Mouse (Mus musculus) hindbrain, embryonic 12.5 days (tissue): ENCODE results near the gene Bcl7a. TPM values are rescaled to one million over a fixed set of nuclear protein-coding genes. Genes with fewer than 3 reads are reported as not detected.

Source experiments
- ATAC-seq: fragments of 200-750 bp; cut with Nextera tagmentation; 2 replicates; pipeline ENCODE4 v1.8.0; 2017; ENCODE audit warnings: moderate TSS enrichment; ENCODE audit not compliant: low FRiP score
- H3K27ac ChIP-seq: fragments of 300-500 bp; sonication (generic); 2 replicates; pipeline ENCODE4 v1.5.1; 2016; ENCODE audit warnings: mild to moderate bottlenecking
- H3K27me3 ChIP-seq: fragments of 300-500 bp; sonication (generic); 2 replicates; pipeline ENCODE4 v1.6.1; 2016; ENCODE audit warnings: mild to moderate bottlenecking
- H3K36me3 ChIP-seq: fragments of 300-500 bp; sonication (generic); 2 replicates; pipeline ENCODE4 v1.6.1; 2016; ENCODE audit warnings: mild to moderate bottlenecking
- H3K4me1 ChIP-seq: fragments of 300-500 bp; sonication (generic); 2 replicates; pipeline ENCODE4 v1.6.1; 2016
- H3K4me2 ChIP-seq: fragments of 300-500 bp; sonication (generic); replicated peaks from 2 replicates; pipeline ENCODE4 v1.6.1; 2016; ENCODE audit warnings: mild to moderate bottlenecking
- H3K4me3 ChIP-seq: fragments of 300-500 bp; sonication (generic); 2 replicates; pipeline ENCODE4 v1.5.1; 2016; ENCODE audit warnings: mild to moderate bottlenecking
- H3K9ac ChIP-seq: fragments of 300-500 bp; sonication (generic); 2 replicates; pipeline ENCODE4 v1.6.1; 2016; ENCODE audit warnings: mild to moderate bottlenecking, moderate library complexity
- H3K9me3 ChIP-seq: fragments of 300-500 bp; sonication (generic); replicated peaks from 2 replicates; pipeline ENCODE4 v1.6.1; 2016; ENCODE audit warnings: mild to moderate bottlenecking
- WGBS: fragments of 180-500 bp; shearing (Covaris S2); methylation state at CpG from one replicate; pipeline ENCODE4 v1.1.7; 2016; 5-methylcytosine and 5-hydroxymethylcytosine counted together
- polyA plus RNA-seq: library from polyadenylated mRNA; unstranded; fragments of >200 nt; fragmentation: Nextera tagmentation; extraction: Ambion mirVana; gene quantifications from 2 replicates; pipeline ENCODE4 v1.2.1, GENCODE M21; 2016

Gene Bcl7a
- polyA plus RNA-seq, 1 experiment from 2014 or later, result 56.6 TPM

- no peak overlapping the region for H3K9ac ChIP-seq
- H3K4me2 ChIP-seq, result no peak overlapping the region
- H3K4me3 ChIP-seq, result no peak overlapping the region
- no peak overlapping the region for H3K27ac ChIP-seq
- H3K4me1 ChIP-seq, result peaks cover 25% of the 10 kb centered on the region
- peaks cover 5% of the 10 kb centered on the region; the same call in 1 of the 2 replicates for H3K36me3 ChIP-seq
- whole genome bisulfite sequencing, result 91% methylated on average over 4 of the region's 4 CpGs
- H3K27me3 ChIP-seq, result no peaks in the 10 kb centered on the region
- ATAC-seq, result no peak
- no peaks in the 10 kb centered on the region for H3K9me3 ChIP-seq
Observed at GRCm38 (mm10) chr5:123412193-123412592, 68.6 kb downstream of the Bcl7a start.

GRCm38 (mm10) chr5:123413866-123414363 lies 70.3 kb downstream of the Bcl7a start:
- Histone ChIP-seq H3K4me2 (no peak overlapping the region), H3K36me3 (peaks cover 5% of the 10 kb centered on the region; the same call in 1 of the 2 replicates), H3K4me3 (no peak overlapping the region), H3K27me3 (no peaks in the 10 kb centered on the region), H3K27ac (no peak overlapping the region), H3K9me3 (no peaks in the 10 kb centered on the region), H3K4me1 (peaks cover 18% of the 10 kb centered on the region), H3K9ac (no peak overlapping the region)
- WGBS, result 92% methylated on average over 2 of the region's 2 CpGs
- no peak for ATAC-seq

DNA sequence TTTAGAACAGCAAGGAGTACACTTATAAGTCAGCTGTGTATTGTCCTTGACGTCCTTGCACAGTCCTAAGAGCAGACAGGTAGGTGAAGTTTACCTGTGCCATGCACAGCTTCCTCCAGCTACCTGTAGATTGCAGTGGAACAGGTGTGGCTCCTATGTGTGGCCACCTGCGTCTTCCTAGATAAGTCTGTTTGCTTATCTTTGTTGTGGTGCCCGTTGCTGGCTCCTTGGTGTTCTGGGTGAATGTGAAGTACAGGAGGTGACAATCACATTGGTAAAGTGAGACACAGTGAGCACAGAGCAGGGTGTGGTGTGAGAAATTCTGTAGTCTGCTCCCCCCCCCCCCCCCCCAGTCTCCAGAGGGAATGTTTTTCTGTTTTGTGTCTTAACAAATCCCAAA lies 72.5 kb downstream of the Bcl7a start:
- Histone ChIP-seq H3K4me2 (no peak overlapping the region), H3K4me3 (no peak overlapping the region), H3K27ac (no peak overlapping the region), H3K27me3 (no peaks in the 10 kb centered on the region), H3K9me3 (no peaks in the 10 kb centered on the region), H3K36me3 (no peaks in the 10 kb centered on the region), H3K4me1 (peaks cover 24% of the 10 kb centered on the region), H3K9ac (no peak overlapping the region)
- WGBS, result 84% methylated on average over 3 of the region's 3 CpGs
- ATAC-seq, result no peak

DNA sequence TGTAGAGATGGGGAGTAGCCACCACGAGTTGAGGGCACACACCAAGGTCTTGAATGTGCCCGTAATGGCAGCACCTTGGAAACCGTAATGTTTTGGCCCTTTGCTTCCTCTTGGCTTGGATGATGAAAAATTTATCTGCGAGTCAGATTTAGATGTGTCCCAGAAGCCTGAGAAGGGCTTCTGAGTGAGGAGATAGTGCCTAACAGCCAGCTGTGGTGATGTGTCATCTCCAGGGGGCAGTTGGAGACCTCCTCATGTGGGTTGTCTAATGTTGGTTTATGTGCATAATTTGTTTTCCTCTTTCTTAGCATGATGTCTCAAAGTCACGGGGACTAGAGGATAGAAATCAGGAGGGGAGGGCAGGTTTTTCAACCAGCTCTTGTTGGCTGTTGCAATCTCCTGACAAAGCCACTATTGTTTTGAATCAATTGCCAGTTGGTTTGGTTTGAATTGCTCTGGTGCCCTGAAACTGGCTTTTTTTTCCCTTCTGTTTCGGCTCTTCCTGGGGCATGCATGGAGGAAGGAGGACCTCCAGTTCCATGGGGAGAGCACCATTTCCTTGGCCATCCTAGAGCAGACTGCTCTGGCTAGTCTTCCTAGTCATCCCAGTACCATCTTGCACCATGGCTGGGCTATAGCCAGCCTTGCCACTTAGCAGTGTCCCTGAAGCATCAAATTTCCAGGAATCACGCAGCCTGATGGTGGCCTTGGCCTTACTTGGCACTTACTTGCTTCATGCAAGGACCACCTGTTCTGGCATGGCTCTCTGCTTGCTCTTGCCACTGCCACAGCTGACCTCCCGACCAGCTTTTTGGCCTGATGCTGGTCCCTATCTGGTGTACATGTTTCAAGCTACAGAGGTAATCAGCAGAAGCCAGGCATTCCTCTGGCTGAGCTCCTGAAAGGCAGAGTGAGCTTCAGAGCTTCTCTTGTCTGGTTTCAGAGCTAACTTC lies 73.2 kb downstream of the Bcl7a start:
- H3K4me2 ChIP-seq, result no peak overlapping the region
- no peak overlapping the region for H3K9ac ChIP-seq
- H3K4me3 ChIP-seq, result no peak overlapping the region
- 63% methylated on average over 8 of the region's 8 CpGs for WGBS
- H3K4me1 ChIP-seq, result peaks cover 24% of the 10 kb centered on the region
- no peaks in the 10 kb centered on the region for H3K36me3 ChIP-seq
- ATAC-seq, result no peak
- no peaks in the 10 kb centered on the region for H3K27me3 ChIP-seq
- H3K9me3 ChIP-seq, result no peaks in the 10 kb centered on the region
- no peak overlapping the region for H3K27ac ChIP-seq

GRCm38 (mm10) chr5:123423885-123424284 lies 80.3 kb downstream of the Bcl7a start:
- no peak for ATAC-seq
- Histone ChIP-seq H3K9me3 (peaks cover 6% of the 10 kb centered on the region; the same call in 1 of the 2 replicates), H3K27me3 (no peaks in the 10 kb centered on the region), H3K4me2 (no peak overlapping the region), H3K4me3 (no peak overlapping the region), H3K27ac (no peak overlapping the region), H3K9ac (no peak overlapping the region), H3K36me3 (peaks cover 6% of the 10 kb centered on the region; the same call in 1 of the 2 replicates), H3K4me1 (peaks cover 7% of the 10 kb centered on the region)
- 62% methylated on average over 2 of the region's 2 CpGs for WGBS

Other genes starting within 250 kb of the Bcl7a start
- gene Rhof, start 211.1 kb upstream of the Bcl7a start, polyA plus RNA-seq, result 2.6 and 2.8 TPM in 2 replicates
- gene Setd1b, start 201.6 kb upstream of the Bcl7a start, polyA plus RNA-seq, result 13.8 and 14.3 TPM in 2 replicates
- 70.2 and 74.6 TPM in 2 replicates for gene Psmd9, start 174.4 kb upstream of the Bcl7a start, polyA plus RNA-seq
- gene Hpd, start 161.1 kb upstream of the Bcl7a start, polyA plus RNA-seq, result not detected in 2 replicates
- 3.7 and 6.0 TPM in 2 replicates for gene Wdr66, start 91.7 kb upstream of the Bcl7a start, polyA plus RNA-seq
- gene Mlxip, start 51.0 kb downstream of the Bcl7a start, polyA plus RNA-seq, result 20.7 and 21.6 TPM in 2 replicates
- gene Lrrc43, start 145.5 kb downstream of the Bcl7a start, polyA plus RNA-seq, result 0.34 and 0.36 TPM in 2 replicates
- not detected in 2 replicates for gene Il31, start 145.7 kb downstream of the Bcl7a start, polyA plus RNA-seq
- gene B3gnt4, start 166.6 kb downstream of the Bcl7a start, polyA plus RNA-seq, result 1.4 and 1.5 TPM in 2 replicates
- gene Diablo, start 180.3 kb downstream of the Bcl7a start, polyA plus RNA-seq, result 112 and 124 TPM in 2 replicates
- gene Gm49027, start 181.7 kb downstream of the Bcl7a start, polyA plus RNA-seq, result 1.6 and 2.4 TPM in 2 replicates
- gene Vps33a, start 229.2 kb downstream of the Bcl7a start, polyA plus RNA-seq, result 41.4 and 43.7 TPM in 2 replicates